Mouse (Mus musculus) colon, adult 2 months (tissue): ENCODE measurements around the gene Mrpl41. TPM values are rescaled to one million over a fixed set of nuclear protein-coding genes. Genes with fewer than 3 reads are reported as not detected.

Experiments used
- polyA plus RNA-seq: library from polyadenylated mRNA; depleted of rRNA; stranded (reverse); fragments of >200 nt; gene quantifications from 2 replicates; pipeline ENCODE4 v1.2.3, GENCODE M21; 2012; rRNA removed

The Mrpl41 gene
- 25.2 and 27.7 TPM in 2 replicates for polyA plus RNA-seq

GRCm38 (mm10) chr2:24974906-24975703 is at the start of gene Mrpl41:
Gene Mrpl41 (minus strand): TSS chr2:24975098.

GRCm38 (mm10) chr2:24975704-24976297 is 903 bp upstream of the Mrpl41 start, which contains the start of gene Pnpla7:
Gene Pnpla7 (plus strand): TSS chr2:24976033.

GRCm38 (mm10) chr2:24962304-24963000 is 12.4 kb downstream of the Mrpl41 start, which contains the start of gene Dph7:
Gene Dph7 (plus strand): TSS chr2:24962400.

GRCm38 (mm10) chr2:24949421-24950188 is 25.3 kb downstream of the Mrpl41 start, which contains the start of gene Zmynd19:
Gene Zmynd19 (plus strand): TSS chr2:24949792.

GRCm38 (mm10) chr2:24935057-24935796 is 39.7 kb downstream of the Mrpl41 start, which contains the start of gene Arrdc1:
Gene Arrdc1 (minus strand): TSS chr2:24935252.

Other genes starting within 250 kb of the Mrpl41 start
- 22.1 and 29.2 TPM in 2 replicates for gene Cacna1b, start 211.9 kb downstream of the Mrpl41 start, polyA plus RNA-seq
- 45.7 and 53.8 TPM in 2 replicates for gene Ehmt1, start 55.5 kb downstream of the Mrpl41 start, polyA plus RNA-seq
- 267 and 362 TPM in 2 replicates for gene Arrdc1, start 39.8 kb downstream of the Mrpl41 start, polyA plus RNA-seq
- 5.0 and 5.2 TPM in 2 replicates for gene Zmynd19, start 25.3 kb downstream of the Mrpl41 start, polyA plus RNA-seq
- gene Dph7, start 12.7 kb downstream of the Mrpl41 start, polyA plus RNA-seq = 11.0 and 12.1 TPM in 2 replicates
- gene Pnpla7, start 935 bp upstream of the Mrpl41 start, polyA plus RNA-seq = 11.7 and 11.8 TPM in 2 replicates
- 234 and 268 TPM in 2 replicates for gene Nsmf, start 79.3 kb upstream of the Mrpl41 start, polyA plus RNA-seq
- gene Entpd8, start 105.2 kb upstream of the Mrpl41 start, polyA plus RNA-seq = 240 and 325 TPM in 2 replicates
- 82.7 and 117 TPM in 2 replicates for gene Noxa1, start 120.1 kb upstream of the Mrpl41 start, polyA plus RNA-seq
- 38.5 and 40.0 TPM in 2 replicates for gene Nrarp, start 205.7 kb upstream of the Mrpl41 start, polyA plus RNA-seq
- 73.5 and 77.4 TPM in 2 replicates for gene Tor4a, start 221.8 kb upstream of the Mrpl41 start, polyA plus RNA-seq
- 58.5 and 62.9 TPM in 2 replicates for gene Nelfb, start 236.4 kb upstream of the Mrpl41 start, polyA plus RNA-seq
- 0.19 TPM in 1 of 2 replicates, not detected in the other for gene Stpg3, start 239.5 kb upstream of the Mrpl41 start, polyA plus RNA-seq
- gene Fam166a, start 243.6 kb upstream of the Mrpl41 start, polyA plus RNA-seq = 0.10 TPM in 1 of 2 replicates, not detected in the other
- 680 and 930 TPM in 2 replicates for gene Tubb4b, start 249.6 kb upstream of the Mrpl41 start, polyA plus RNA-seq